22 mouse cellular contexts compared by ENCODE assay signal in the genomic region with DNA sequence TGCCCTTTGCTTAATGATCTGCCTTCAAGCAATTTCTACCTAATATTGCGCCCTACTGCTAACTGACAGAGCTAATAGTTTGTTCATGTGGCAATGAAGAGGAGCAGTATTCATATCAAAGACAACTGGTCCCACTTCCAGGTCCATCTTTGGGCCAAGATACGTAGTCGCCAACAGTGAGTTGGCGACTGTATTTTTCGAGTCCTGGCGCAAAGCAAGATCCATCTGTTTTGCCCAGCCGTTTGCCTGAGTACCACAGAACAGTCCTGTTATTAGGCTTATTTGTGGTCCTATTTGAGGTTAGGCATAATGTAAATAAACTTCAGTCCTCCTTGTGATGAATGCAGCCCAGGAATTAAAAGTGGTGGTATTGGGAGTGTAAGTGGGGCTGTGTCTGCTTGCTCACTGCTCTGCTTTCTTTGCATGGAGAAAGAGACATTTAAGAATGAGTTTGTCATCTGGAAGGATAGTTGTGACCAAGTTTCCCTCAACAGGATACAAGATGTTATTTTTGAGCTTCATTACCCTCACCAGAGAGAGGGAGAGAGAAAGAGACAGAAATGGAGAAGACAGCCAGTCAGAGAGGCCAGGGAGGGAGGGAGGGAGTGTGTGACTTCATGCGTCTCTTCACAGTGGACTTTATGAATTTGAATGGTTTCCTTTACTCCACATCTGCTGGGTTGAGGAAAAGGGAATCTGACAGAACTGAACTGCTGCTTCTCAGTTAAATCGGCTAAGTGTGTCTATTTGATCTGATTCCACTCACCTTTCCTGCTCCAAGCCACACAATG.
DNase-seq lines count a peak whose midpoint lies in the region; ATAC-seq lines count a peak whose summit lies in the region.
"Had no signal": no experiment of that assay in that cellular context is flagged by ENCODE, and none has a peak within 500 bp of the region (broad histone marks: within the 10 kb centered on the region; RNA-seq: fewer than 3 reads in every experiment).

No protein-coding gene starts in this region.

- H3K4me1 ChIP-seq in forebrain, embryonic 16.5 days (replicated peaks; ENCODE audit: control insufficient read depth, insufficient read depth, low read length): peaks cover 12% of the 10 kb centered on the region
- peaks cover 14% of the 10 kb centered on the region for H3K4me1 ChIP-seq in forebrain, embryonic 15.5 days
- H3K4me1 ChIP-seq: limb, embryonic 12.5 days; liver, embryonic 12.5 days had no signal

- H3K36me3 ChIP-seq in forebrain, embryonic 16.5 days (ENCODE audit: control insufficient read depth, insufficient read depth): no peaks in the 10 kb centered on the region
- no peaks in the 10 kb centered on the region for H3K36me3 ChIP-seq in forebrain, embryonic 15.5 days
- H3K36me3 ChIP-seq: hindbrain, embryonic 13.5 days; limb, embryonic 12.5 days; liver, embryonic 12.5 days; midbrain, embryonic 10.5 days; neural tube, embryonic 13.5 days had no signal

- H3K9me3 ChIP-seq in forebrain, embryonic 16.5 days (ENCODE audit: control insufficient read depth, low read length): no peaks in the 10 kb centered on the region
- H3K9me3 ChIP-seq in forebrain, embryonic 15.5 days: no peaks in the 10 kb centered on the region
- H3K9me3 ChIP-seq: hindbrain, embryonic 13.5 days; limb, embryonic 12.5 days; liver, embryonic 12.5 days; midbrain, embryonic 10.5 days; neural tube, embryonic 13.5 days had no signal

- 0 out of 2 replicates have a peak, but pooled peaks have one; percentile 29 for ATAC-seq in forebrain, embryonic 16.5 days
- no peak for ATAC-seq in forebrain, embryonic 15.5 days (replicated peaks)
- ATAC-seq: inflammation-experienced regulatory T-cells, adult 6 months; liver, embryonic 12.5 days; midbrain, embryonic 16.5 days had no signal

- H3K27me3 ChIP-seq in forebrain, embryonic 16.5 days (replicated peaks; ENCODE audit: control insufficient read depth, insufficient read depth, low read length): no peaks in the 10 kb centered on the region
- H3K27me3 ChIP-seq in forebrain, embryonic 15.5 days: no peaks in the 10 kb centered on the region
- H3K27me3 ChIP-seq: hindbrain, embryonic 13.5 days; limb, embryonic 12.5 days; liver, embryonic 12.5 days; neural tube, embryonic 13.5 days had no signal

- peak; percentile 43 to 83 for DNase-seq in layer of hippocampus, postnatal 14 days (ENCODE audit: low spot score in 2 of 2)
- DNase-seq in layer of hippocampus, postnatal 36 days: no peak
- peak; percentile 79 to 82 for DNase-seq in cerebellum, adult 18-20 months
- peak; percentile 72 to 87 for DNase-seq in cerebellum, postnatal 14 days
- no peak for DNase-seq in thymus, postnatal 10 days (ENCODE audit: low spot score in 2 of 2)
- no peak for DNase-seq in kidney, adult 11 months
- DNase-seq: adrenal gland, postnatal 14 days; heart, adult 2 months; kidney, adult 9 months; kidney, postnatal 36 days; lung, postnatal 10 days; thymus, postnatal 25 days had no signal

- 82% methylated on average over 9 of the region's 9 CpGs for WGBS in forebrain, embryonic 16.5 days
- 81% methylated on average over 9 of the region's 9 CpGs for WGBS in forebrain, embryonic 15.5 days

- no peak overlapping the region for H3K27ac ChIP-seq in forebrain, embryonic 16.5 days (ENCODE audit: low read length)
- H3K27ac ChIP-seq in forebrain, embryonic 15.5 days (replicated peaks): no peak overlapping the region; the same call in 1 of the 2 replicates
- H3K27ac ChIP-seq: heart, adult 2 months; hindbrain, embryonic 13.5 days; limb, embryonic 12.5 days; liver, embryonic 12.5 days; midbrain, embryonic 10.5 days; neural tube, embryonic 13.5 days had no signal

- H3K9ac ChIP-seq in forebrain, embryonic 16.5 days (replicated peaks; ENCODE audit: low read depth, low read length): no peak overlapping the region
- H3K9ac ChIP-seq in forebrain, embryonic 15.5 days (replicated peaks): no peak overlapping the region
- H3K9ac ChIP-seq: hindbrain, embryonic 13.5 days; limb, embryonic 12.5 days; liver, embryonic 12.5 days; neural tube, embryonic 13.5 days had no signal

- H3K4me2 ChIP-seq in forebrain, embryonic 16.5 days (ENCODE audit: low read length): no peak overlapping the region
- no peak overlapping the region for H3K4me2 ChIP-seq in forebrain, embryonic 15.5 days (replicated peaks)
- H3K4me2 ChIP-seq: hindbrain, embryonic 13.5 days; limb, embryonic 12.5 days; liver, embryonic 12.5 days; neural tube, embryonic 13.5 days had no signal

- H3K4me3 ChIP-seq in forebrain, embryonic 16.5 days (replicated peaks; ENCODE audit: low read length): no peak overlapping the region
- H3K4me3 ChIP-seq in forebrain, embryonic 15.5 days: no peak overlapping the region
- H3K4me3 ChIP-seq: heart, adult 2 months; hindbrain, embryonic 13.5 days; limb, embryonic 12.5 days; liver, embryonic 12.5 days; midbrain, embryonic 10.5 days; myocyte; neural tube, embryonic 13.5 days had no signal

Comparison
In these comparisons a context has a peak if more than half of its experiments do, and no peak if none do; other contexts are left out.
1. DNase-seq: peak in layer of hippocampus, postnatal 14 days (2 of 2), cerebellum, adult 18-20 months (2 of 2) and cerebellum, postnatal 14 days (2 of 2); none in layer of hippocampus, postnatal 36 days (0 of 2), thymus, postnatal 10 days (0 of 2) and kidney, adult 11 months (single experiment).